Mouse (Mus musculus) cerebellum, postnatal 4 days (tissue): ENCODE data around the gene Urah.
A peak's percentile ranks its signal among the peaks of the same experiment; 100 is the strongest.

ENCODE experiments used
- DNase-seq, 2 experiments: peaks; one replicate each; pipeline ENCODE4 v3.0.0; 2022; ENCODE audit warnings: low spot score in 2 of 2, mixed read lengths in 1 of 2

Gene Urah

DNA sequence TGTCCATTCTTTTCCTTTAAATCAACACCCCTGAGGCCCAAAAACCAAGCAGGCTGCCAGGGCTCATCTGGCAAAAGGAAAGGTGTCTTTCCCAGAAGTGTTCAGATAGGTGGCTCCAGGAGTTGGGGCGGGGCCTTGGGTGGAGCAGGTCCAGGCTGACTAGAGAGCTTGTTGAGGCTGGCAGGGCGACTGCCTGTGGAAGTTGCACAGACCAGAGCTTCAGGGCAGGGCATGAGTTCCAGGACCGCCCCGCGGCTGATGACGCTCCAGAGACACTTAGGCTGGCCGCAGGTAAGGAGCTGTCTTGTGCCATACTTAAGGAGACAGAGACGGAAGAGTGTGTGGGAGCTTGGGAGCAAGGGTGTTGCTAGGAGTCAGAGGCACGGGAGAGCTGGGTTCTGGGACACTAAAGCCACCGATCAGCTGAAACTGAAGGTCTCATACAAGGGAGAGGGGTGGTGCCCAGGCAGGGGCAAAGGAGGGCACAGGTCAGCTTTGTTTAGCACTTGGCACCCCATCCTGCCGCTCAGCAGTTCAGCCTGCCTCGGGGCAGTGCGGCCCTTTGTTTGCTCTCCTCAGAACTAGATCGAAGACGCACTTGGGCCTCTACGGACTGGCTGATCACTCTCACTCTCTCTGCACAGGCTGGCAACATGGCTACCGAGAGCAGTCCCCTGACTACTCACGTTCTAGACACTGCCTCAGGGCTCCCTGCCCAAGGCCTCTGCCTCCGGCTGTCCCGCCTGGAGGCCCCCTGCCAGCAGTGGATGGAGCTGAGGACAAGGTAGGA is at the start of gene Urah:
Gene Urah, plus strand, starts transcription at position 51 of the 790 bp plus-strand sequence.
- DNase-seq, result no peak

DNA sequence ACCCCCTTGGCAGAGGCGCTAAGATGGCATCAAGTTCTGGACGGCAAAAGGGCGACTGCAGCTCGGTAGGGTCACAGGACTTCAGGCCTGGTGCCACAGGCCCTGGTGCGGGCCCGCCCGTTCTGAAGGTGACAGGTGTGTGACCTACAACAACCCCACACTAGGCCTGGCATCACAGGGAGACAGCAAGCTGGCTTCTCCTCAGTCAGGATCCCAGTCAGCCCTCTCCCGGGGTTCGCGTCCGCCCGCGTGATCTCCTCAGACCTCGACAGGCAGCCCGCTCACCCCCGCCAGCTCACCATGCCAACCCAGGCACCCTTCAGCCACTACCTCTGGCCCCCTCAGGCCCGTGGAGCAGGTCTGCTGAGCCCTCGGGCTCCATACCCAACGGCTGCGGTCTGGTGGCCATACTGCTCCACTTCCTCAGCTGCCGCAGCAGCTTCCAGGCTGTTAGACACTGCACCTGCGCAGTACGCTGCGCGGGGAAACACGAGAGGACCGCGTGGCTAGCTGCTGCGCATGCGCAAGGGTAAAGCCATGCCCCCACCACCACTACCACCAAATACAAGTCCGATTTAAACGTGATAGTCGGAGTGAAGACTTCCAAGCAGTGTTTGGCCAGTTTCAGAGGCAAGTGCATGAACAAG is 47.3 kb upstream of the Urah start, which contains the start of gene Syce1:
Gene Syce1, minus strand, starts transcription at position 447 of the 647 bp plus-strand sequence.
- DNase-seq, result no peak

DNA sequence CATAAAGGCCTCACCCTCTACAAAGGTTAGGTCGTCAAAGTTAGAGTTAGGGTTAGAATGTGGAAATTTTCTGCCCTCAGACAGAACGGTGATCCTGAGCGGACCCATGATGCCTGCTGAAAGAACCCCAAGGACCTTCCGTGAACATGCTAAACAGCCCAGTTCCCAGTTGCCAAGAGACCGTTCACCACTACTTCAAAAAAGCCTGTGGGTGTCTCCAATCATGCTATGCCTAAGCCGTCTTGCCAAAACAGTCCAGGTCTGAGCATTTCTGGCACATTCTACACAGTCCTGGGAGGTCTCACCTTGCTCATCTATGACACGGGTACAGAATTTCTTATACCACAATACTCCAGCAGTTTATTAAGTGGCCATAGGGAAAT is 46.8 kb upstream of the Urah start:
- DNase-seq, result no peak

DNA sequence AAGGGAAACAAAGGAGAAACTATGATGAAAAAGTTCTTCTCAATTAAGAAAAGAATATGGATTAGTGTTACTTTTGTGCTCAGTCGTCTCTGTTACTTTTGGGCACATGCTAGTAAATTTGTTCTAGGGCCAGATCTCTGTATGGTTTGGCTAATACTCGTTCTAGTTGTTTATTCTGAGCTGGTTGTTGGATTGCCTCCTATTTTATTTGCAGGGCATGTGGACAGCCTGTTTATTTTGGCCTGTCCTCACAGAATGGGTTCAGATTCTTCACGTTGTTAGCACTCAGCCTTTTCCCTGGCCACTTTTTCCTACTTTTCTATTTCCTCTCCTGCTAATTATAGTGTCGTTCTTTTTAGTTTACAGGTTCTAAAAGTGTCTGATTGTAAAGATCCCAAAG is 41.3 kb upstream of the Urah start:
- no peak for DNase-seq

DNA sequence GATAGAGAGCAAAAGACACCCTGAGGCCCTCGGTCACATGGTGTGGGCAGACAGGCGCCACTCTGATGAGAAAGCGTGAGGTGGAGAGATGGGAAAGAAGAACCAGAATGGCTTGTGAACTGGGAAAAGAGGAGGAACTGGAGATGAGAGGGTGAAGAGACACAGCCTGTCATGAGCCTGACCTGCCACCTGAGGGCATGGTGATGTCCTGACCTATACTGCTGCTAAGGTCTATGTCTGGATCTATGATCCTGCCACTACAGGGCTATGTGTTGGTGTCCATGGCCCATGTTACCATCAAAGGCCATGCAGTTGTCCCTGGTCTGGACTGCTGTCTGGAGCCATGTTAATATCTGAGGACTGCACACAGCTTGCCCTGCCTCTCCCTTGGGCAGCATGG is 37.2 kb upstream of the Urah start:
- DNase-seq, result no peak

DNA sequence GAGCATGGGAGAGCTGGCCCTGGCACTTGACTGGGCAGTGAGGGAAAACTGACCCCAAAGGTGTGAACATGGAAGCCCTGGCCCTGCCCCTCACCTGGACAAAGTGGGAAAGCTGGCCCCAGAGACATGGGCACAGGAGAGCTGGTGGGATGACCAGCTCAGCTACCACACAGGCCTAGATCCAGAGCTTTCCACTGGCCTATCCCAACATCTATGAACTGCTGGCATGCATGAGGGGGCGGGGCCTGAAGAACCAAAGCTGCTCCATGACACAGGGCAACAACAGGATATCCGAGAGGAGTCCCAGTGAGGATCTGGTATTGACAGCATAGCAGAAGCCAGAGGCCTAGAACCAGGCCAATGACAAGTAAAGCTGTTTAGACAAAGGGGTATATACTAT is 36.6 kb upstream of the Urah start:
- DNase-seq, result no peak

DNA sequence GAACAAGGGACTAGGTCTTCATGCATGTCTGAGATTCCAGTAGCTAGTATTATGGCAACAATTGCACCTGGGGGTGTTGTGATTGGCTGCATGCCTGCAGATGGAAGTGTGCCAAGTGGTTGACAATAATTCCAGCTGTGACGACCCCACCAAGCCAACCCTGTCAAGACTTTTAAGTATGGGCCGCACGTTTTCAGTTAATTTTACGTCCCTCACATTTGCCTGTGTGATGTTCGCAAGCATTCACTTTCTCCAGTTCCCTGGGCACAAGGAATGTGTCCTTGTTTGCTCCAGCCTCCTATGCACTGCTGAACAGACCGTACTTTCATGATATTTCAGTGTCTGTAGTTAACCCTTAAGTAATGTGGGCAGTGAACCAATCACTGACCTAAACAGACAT is 32.2 kb upstream of the Urah start:
- no peak for DNase-seq

DNA sequence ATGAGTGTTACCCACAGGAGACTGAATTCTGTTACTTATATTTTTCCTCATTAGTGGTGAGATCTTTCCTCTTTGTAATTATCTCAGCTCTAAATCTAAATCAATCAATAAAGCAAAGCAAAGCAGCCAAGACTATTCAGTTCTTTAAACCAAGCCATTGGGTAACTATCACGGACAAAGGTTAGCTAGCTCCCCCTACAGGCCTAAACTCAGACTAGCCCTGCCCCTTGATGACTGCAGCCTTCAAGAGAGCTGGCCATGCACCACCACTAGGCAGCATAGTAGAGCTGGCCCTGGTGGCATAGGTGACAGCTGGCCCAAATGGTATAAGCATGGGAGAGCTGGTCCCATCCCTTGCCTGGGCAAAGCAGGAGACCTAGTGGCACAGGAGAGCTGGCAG is 29.1 kb upstream of the Urah start:
- peak in 1 of 2 experiments; percentile 22 for DNase-seq

DNA sequence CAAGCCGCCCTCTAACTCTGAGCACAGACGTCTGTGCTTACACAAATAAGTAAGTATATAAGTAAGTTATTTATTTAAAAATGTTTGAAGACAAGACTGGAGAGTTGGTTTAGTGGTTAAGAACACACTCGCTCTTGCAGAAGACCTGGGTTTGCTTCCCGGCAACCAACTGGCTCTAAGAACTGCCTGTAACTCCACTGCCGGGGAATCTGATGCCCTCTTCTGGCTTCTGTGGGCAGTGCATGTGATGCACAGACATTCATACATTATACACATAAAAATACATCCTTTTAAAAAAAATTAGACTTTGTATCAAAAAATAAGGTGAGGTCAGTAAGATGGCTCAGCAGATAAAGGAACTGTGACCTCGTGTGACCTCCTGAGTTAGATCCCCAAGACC is 24.3 kb upstream of the Urah start:
- no peak for DNase-seq

DNA sequence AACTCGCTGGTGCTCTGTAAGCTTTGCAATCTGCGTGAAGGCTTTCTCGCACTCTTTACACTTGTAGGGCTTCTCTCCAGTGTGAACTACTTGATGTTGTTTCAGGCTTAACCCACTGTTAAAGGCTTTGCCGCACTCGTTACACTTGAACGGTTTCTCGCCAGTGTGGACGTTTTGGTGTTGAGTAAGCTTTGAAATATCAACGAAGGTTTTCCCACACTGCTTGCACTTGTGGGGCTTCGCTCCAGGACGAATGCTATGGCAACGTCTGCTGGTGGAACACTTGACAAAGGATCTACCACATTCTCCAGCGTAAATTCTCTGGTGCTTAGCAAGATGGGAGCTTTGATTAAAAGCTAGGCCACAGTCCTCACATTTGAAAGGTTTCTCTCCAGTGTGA is 23.1 kb upstream of the Urah start:
- no peak for DNase-seq

DNA sequence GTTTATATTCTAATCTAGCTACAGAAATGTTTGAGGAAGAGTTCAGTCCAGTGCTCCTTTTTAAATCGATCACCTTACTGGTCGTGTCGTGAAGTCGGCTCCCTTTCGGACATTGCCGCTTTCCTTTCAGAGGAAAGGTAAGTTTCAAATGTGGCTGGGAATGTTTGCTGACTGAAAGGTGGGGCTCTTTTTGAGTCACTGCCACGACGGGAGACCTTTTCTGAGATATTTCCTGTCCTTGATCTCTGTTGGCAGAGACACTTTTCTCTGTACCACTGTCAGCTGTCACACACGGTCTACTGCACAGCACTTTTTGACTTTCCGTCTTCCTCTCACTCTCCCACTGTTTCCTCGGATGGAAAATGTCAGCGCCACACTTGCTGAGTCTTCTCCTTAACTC is 22.0 kb upstream of the Urah start:
- no peak for DNase-seq

DNA sequence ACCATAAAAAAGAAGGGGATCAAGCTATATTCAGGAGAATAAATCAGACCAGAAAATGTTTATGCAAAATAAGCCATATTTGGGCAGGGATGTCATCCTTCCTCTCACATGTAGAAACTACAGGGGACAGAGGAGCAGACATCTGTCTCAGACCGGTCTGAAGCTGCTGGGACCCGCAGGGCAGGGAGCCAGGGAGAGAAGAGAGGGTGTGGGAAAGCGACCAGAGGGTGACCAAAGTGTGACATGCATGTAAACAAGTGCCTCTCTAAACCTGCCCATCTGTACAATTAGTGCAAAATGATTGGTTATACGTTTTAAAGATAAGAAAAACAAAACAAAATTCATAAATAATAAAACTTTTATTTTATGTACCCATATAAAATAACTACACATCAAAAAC is 14.6 kb upstream of the Urah start:
- DNase-seq, result no peak

DNA sequence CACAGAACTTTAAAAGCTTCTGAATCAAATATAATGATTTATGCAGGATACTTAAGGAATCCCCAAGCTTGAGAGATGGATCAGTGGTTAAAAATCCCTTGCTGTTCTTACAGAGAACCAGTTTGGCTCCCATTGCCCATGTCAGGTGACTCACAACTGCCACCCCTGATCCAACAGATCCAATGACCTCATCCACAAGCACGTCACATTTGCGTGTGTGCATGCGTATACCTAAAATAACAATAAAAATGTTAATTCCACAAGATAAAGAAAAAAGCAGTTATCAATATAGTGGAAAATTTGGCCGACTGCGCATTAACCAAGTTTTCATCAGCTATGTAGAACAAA is 13.5 kb upstream of the Urah start:
- DNase-seq, result no peak

DNA sequence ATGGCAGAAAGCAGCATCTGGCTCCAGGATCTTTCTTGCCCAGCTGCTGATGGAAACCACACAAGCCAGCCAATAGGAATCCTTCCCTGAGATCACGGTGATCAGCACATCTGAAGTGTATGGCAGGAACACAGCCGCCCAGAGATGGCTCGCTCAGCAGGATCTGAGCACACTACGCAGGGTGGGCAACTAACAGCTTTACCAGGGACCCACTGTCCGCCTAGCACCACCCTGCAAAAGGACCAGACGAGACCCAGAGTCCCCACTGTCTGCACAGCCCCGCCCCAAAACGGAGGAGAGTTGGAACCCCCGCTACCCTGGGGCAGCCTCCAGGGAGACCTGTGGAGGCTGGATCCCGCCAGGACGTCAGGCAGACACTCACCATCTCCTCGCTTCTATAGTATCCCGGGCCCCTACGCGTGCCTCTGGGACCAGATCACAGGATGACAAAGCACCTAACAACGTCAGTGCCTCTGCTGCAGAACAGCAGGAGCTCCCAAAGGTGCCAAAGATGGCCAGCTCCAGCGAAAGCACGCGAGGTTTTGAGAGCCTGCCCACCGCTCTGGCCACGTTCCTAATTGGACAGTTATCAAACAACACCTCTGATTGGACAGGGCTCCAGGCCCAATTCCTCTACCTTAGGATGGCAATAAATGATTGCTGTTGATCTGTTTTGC is 13.0 kb upstream of the Urah start, which contains the start of gene Zfp941:
Gene Zfp941, minus strand, starts transcription at position 526 of the 677 bp plus-strand sequence.
- DNase-seq, result peak; percentile 52 to 69

DNA sequence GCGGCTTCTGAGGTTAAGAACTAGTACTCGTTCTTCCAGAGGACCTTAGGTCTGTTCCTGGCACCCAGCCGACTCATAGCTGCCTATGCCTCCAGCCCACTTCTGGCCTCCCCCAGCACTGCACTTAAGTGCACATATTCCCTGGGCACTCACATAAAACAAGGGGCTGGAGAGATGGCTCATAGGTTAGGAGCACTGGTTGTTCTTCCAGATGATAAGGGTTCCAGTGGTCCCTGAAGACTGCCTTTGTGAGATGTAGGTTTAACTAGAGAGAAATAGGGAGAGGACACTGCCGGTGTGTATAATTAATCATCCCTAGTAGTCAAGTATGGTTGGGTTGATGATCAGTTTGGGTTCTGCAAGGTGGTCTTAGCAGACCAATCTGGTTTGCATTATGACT is 12.1 kb upstream of the Urah start:
- DNase-seq, result no peak

DNA sequence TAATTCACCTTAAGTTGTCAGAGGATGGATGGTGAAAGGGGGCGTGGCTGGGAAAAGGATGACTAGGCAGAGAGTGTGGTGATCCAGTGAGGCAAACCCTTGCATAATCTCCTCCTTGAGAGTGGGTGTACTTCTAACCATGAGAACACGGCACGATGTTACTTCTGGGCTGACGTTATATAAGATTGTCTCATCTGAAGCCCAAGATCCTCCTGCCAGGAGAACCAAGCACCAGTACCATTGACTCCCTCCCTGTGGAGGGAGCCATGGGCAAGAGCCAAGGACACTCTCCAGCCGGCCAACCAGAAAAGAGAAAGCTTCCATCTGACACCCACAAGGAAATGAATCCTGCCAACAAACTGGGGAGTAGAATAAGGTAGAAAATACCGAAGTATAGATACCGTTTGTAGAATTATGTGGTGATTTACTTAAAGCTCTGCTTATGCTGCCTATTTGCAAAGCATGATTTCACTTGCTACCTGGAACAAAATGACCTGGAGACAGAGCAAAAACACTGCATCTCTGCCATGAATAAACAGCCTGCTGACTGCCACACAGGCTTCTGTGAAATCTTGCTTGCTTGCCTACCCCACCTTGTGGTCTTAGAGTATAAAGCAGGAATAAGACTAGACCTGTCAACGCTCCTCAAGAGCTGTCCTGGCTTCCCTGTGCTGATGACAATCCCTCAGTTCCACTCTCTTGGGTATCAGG is 6.5 kb upstream of the Urah start:
- DNase-seq, result peak in 1 of 2 experiments; percentile 21

DNA sequence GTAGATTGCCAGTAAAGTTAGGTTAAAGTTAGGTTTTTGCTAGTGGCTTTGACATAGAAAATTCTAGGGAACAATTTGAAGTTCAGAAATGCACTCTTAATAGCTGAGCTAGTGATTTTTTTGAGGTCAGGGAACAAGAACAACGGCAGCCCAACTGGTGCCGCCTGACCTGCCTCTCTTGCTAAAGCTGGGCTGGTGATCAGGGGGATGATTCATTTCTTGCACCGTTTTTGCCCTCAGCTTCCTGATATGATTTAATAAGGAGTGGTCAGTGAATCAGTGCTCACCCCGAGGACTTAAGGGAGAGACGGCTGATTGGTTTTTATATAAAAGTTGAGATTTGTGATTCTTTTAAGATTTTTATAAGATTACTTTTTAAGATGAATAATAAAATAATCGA is 3.4 kb upstream of the Urah start:
- DNase-seq, result no peak

DNA sequence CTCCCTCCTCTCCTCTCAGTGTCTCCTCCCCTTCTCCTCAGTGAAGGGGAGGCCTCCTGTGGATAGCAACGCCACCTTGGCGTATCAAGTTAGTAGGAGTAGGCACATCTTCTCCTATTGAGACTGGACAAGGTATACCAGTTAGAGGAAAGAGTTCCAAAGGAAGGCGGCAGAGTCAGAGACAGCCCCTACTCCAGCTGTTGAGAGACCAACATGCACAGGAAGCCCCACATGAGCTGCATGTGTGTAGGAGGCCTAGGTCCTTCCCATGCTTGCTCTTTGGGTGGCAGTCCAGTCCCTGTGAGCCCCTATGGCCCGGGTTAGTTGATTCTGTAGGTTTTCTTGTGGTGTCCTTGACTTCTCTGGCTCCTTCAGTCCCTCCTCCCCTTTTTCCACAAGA is 1.5 kb upstream of the Urah start:
- no peak for DNase-seq

DNA sequence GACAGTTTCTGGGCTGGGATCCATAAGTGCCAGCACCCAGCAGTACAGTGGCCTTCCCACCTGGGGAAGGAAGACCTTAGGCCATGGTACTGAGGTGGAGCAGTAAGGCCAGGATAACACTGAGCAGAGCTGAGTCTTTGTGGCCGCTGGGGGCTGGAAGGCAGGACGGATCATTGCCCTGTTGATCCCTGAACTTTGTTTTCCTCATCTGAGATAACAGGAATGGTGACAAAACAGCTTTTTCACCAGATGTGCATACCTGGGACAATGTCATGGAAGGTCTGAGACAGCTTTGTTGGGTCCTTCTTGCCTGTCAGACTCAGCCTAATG is 905 bp downstream of the Urah start:
- no peak for DNase-seq

DNA sequence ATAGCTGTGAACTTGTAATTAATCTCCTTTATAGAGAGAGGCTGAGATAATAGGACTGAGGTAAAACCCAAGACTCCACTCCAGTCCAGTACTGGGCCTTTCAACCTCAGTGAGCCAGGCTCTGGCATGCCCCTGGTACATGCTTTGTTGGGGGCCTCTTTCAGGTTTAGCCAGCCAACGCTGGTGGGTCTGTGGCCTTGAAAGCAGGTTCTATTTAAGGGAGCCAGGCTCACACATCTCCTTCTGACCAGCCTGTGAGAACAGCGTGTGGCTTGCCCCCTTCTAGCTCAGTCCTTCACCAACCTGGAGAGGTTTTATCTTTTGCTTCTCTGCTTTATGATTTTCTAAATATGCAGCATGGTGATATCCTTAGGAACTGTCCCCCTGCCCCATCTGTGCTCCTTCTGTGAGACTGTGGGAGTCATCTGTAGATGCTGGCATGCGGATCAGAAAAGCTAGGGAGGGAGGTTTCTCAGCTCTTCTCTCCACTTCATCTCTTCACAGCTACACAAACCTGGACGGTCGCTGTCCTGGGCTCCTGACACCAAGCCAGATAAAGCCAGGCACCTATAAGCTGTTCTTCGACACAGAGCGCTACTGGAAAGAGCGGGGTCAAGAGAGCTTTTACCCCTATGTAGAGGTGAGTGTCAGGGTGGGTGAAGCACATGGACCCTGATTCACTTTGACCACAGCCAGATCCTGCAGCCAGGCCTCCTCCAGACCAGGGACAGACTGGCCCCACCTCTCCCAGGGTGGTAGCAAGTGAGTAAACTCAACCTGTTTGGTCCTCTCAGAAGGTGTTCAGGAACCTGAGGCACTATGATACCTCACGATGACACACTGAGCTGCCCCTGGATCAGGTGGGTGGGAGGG is 1.7 kb downstream of the Urah start:
- DNase-seq, result no peak

DNA sequence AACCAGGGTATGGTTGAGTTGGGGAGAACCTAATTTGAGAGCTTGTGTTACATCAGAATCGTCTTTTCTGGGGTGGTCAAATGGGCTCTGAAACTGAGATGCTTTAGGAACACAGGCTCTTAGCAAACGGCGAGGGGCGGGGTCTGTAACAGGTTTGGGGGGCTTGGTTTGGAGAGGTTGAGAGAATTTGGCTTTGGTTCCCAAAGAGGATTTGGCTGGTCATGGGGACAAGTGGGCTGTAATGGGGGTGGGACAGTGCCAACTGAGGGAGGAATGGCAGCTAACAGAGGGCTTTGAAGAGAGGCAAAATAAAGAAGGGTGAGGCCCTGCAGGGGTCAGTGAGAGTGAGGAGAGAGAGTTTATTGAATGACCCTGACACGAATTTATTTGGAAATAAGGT is 4.7 kb downstream of the Urah start:
- DNase-seq, result no peak
